Mouse (Mus musculus): ENCODE results near the gene Kdm2b. TPM values are rescaled to one million over a fixed set of nuclear protein-coding genes. Genes with fewer than 3 reads are reported as not detected.

Kdm2b gene
- polyA plus RNA-seq, 1 experiment = 27.5 TPM

- Histone ChIP-seq H3K4me1 (ENCODE audit: control insufficient read depth, insufficient read depth, low read length) (peaks cover 8% of the 10 kb centered on the region; the same call in 1 of the 2 replicates), H3K27me3 (ENCODE audit: control insufficient read depth, insufficient read depth, low read length) (no peaks in the 10 kb centered on the region), H3K27ac (ENCODE audit: insufficient read depth, low read length) (peak overlapping the region; percentile 39; the same call in 1 of the 2 replicates), H3K4me3 (replicated peaks; ENCODE audit: insufficient read depth, low read depth, low read length) (no peak overlapping the region)
- DNase-seq = peak; percentile 69 to 87
- TF ChIP-seq POLR2A (IDR thresholded peaks at IDR 0.05; ENCODE audit: borderline replicate concordance, insufficient read depth, low read length) (no peak), CTCF (IDR thresholded peaks at IDR 0.05; ENCODE audit: borderline replicate concordance, insufficient read depth, low read depth, low read length) (no peak)
- WGBS = 11% methylated on average over 2 of the region's 2 CpGs
These were observed 116.0 kb downstream of the Kdm2b start for GRCm38 (mm10) chr5:122873573-122873972.

DNA sequence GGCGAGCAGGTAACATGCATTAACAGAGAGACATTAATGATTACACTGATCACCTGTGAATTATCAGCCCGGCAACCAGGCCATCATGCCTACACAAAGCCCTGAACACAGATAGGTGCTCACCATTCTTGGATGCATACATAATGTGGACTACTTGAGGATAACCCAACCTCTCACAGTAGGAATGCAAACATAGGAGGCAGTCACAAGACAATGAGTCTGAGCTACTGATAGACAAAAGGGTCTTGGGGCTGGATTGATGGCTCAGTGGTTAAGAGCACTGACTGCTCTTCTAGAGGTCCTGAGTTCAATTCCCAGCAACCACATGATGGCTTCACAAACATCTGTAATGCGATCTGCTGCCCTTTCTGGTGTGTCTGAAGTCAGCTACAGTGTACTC lies 117.0 kb downstream of the Kdm2b start:
- Histone ChIP-seq H3K27ac (ENCODE audit: insufficient read depth, low read length) (0 out of 2 replicates have a peak overlapping the region, but pooled peaks have one; percentile 43), H3K4me3 (replicated peaks; ENCODE audit: insufficient read depth, low read depth, low read length) (no peak overlapping the region), H3K27me3 (ENCODE audit: control insufficient read depth, insufficient read depth, low read length) (no peaks in the 10 kb centered on the region), H3K4me1 (ENCODE audit: control insufficient read depth, insufficient read depth, low read length) (peaks cover 8% of the 10 kb centered on the region; the same call in 1 of the 2 replicates)
- DNase-seq = no peak
- TF ChIP-seq CTCF (IDR thresholded peaks at IDR 0.05; ENCODE audit: borderline replicate concordance, insufficient read depth, low read depth, low read length) = no peak
- 94% methylated on average over 3 of the region's 3 CpGs for WGBS

- no peak for DNase-seq
- Histone ChIP-seq H3K4me1 (ENCODE audit: control insufficient read depth, insufficient read depth, low read length) (no peaks in the 10 kb centered on the region), H3K27me3 (ENCODE audit: control insufficient read depth, insufficient read depth, low read length) (no peaks in the 10 kb centered on the region), H3K4me3 (replicated peaks; ENCODE audit: insufficient read depth, low read depth, low read length) (no peak overlapping the region), H3K27ac (ENCODE audit: insufficient read depth, low read length) (no peak overlapping the region)
- WGBS = 99% methylated on average over 2 of the region's 2 CpGs
- TF ChIP-seq CTCF (IDR thresholded peaks at IDR 0.05; ENCODE audit: borderline replicate concordance, insufficient read depth, low read depth, low read length) (no peak), POLR2A (IDR thresholded peaks at IDR 0.05; ENCODE audit: borderline replicate concordance, insufficient read depth, low read length) (no peak)
These were observed 126.6 kb downstream of the Kdm2b start for GRCm38 (mm10) chr5:122863053-122863452.

GRCm38 (mm10) chr5:122855858-122856257 lies 133.8 kb downstream of the Kdm2b start:
- Histone ChIP-seq H3K4me1 (ENCODE audit: control insufficient read depth, insufficient read depth, low read length) (peaks cover 5% of the 10 kb centered on the region; the same call in 1 of the 2 replicates), H3K27me3 (ENCODE audit: control insufficient read depth, insufficient read depth, low read length) (no peaks in the 10 kb centered on the region), H3K4me3 (replicated peaks; ENCODE audit: insufficient read depth, low read depth, low read length) (no peak overlapping the region), H3K27ac (ENCODE audit: insufficient read depth, low read length) (no peak overlapping the region)
- TF ChIP-seq CTCF (IDR thresholded peaks at IDR 0.05; ENCODE audit: borderline replicate concordance, insufficient read depth, low read depth, low read length) (no peak), POLR2A (IDR thresholded peaks at IDR 0.05; ENCODE audit: borderline replicate concordance, insufficient read depth, low read length) (no peak)
- no peak for DNase-seq
- WGBS = 70% methylated on average over 3 of the region's 3 CpGs

DNA sequence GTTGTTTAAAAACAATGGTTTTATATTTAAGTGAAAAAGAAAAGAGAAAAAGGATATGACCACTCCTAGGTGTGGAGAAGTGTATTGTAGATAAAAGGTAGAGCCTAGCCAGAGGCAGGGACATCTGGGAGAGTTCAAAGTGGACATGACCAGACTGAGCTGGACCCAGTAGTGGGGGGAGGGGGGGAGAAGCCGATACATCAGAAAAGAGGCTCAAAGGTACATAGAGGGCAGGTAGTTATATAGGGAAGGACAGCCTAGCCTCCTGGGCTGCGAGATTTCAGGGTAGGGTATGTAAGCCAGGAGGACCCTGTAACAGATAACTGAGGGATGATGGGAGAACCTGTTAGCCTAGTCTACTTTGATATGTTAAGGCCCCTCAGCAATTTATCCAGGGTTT lies 137.0 kb downstream of the Kdm2b start:
- 88% methylated on average over 2 of the region's 2 CpGs for WGBS

DNA sequence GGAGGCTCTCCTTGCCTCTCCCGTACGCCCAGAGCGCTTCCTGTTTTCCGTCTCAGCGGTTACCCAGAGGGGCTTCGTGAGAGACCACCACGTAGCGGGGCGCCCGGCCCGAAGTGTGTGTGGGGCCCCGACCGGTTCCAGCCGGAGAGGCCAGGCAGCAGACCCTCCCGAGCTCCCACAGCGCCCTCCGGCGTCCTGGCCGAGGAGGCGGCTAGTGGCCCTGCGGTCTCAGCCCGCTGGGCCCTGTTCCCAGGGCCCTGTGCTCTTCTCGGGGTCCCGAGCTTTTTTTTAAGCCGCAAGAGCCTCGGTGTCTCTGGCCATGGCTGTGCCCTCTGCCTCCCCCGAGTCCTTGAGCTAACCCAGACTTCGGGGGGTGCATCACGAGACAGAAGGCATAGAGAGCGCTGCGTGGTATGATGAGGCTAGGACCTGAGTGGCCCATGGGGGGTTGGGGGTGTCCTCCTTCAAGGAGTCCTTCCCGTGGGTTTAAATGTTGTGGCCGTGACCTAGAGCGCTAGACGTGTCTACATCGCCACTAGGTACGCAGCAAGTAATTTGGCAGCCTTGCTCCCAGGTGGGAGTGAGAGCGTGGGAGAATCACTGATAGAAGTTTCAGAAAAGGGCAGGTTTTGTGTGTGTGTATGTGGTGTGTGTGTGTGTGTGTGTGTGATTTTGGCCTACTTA lies 139.2 kb downstream of the Kdm2b start:
- peak in 1 of 2 experiments; percentile 46 for DNase-seq
- Histone ChIP-seq H3K27ac (ENCODE audit: insufficient read depth, low read length) (peak overlapping the region; percentile 75), H3K4me3 (replicated peaks; ENCODE audit: insufficient read depth, low read depth, low read length) (peak overlapping the region; percentile 87), H3K27me3 (ENCODE audit: control insufficient read depth, insufficient read depth, low read length) (no peaks in the 10 kb centered on the region), H3K4me1 (ENCODE audit: control insufficient read depth, insufficient read depth, low read length) (peaks cover 5% of the 10 kb centered on the region; the same call in 1 of the 2 replicates)
- WGBS = under 1% methylated on average over 38 of the region's 38 CpGs
- TF ChIP-seq CTCF (IDR thresholded peaks at IDR 0.05; ENCODE audit: borderline replicate concordance, insufficient read depth, low read depth, low read length) (peak; percentile 18; the same call in 1 of the 2 replicates), POLR2A (IDR thresholded peaks at IDR 0.05; ENCODE audit: borderline replicate concordance, insufficient read depth, low read length) (0 out of 2 replicates have a peak, but pooled peaks have one; percentile 10)

More for the DNA sequence above, 137.0 kb downstream of the Kdm2b start:
- Histone ChIP-seq H3K27ac (ENCODE audit: insufficient read depth, low read length) (no peak overlapping the region), H3K27me3 (ENCODE audit: control insufficient read depth, insufficient read depth, low read length) (no peaks in the 10 kb centered on the region), H3K4me1 (ENCODE audit: control insufficient read depth, insufficient read depth, low read length) (peaks cover 5% of the 10 kb centered on the region; the same call in 1 of the 2 replicates), H3K4me3 (replicated peaks; ENCODE audit: insufficient read depth, low read depth, low read length) (no peak overlapping the region)
- no peak for TF ChIP-seq POLR2A (IDR thresholded peaks at IDR 0.05; ENCODE audit: borderline replicate concordance, insufficient read depth, low read length)
- TF ChIP-seq CTCF (IDR thresholded peaks at IDR 0.05; ENCODE audit: borderline replicate concordance, insufficient read depth, low read depth, low read length) = no peak
- no peak for DNase-seq

DNA sequence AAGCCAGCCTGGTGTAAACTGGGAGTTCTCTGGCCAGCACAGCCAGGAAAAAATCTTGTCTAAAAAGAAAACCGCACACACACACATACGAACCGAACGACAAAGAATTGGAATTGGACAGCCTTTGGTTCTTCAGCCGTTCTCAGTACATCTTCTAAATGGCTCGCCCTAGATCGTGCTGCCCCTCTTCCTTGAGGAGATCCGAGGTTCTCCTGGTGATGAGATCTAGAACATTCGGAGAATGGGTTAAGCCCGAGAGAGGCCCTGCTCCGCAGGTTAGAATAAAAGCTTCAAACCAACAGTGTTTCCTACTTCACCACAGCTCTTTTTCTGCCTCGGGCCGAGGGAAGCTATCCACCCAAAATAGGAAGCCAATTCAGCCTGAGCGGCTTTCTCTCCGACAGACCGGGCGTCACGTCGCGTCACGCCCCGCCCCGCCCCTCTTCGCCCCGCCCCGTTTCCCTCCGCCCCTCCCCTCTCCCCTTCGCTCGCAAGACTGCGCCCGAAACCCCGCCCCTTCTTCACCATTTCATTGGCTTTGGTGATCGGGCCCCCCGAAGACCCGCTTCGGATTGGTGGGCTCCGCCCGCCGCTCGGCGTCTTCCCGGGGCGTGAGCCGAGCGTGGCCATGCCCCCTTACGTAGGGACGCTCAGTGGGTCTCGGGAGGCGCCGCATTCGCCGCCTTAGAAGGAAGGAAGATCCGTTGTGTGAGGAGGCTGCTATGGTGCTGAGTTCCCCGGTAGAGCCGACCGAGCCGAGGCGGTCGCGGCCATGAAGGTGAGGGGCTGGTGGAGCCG lies 139.9 kb downstream of the Kdm2b start, which contains the start of gene Rnf34:
TSS of gene Rnf34 (plus strand) at position 528 of the 798 bp plus-strand sequence.
- peak; percentile 96 to 99 for DNase-seq
- Histone ChIP-seq H3K27me3 (ENCODE audit: control insufficient read depth, insufficient read depth, low read length) (no peaks in the 10 kb centered on the region), H3K4me1 (ENCODE audit: control insufficient read depth, insufficient read depth, low read length) (peaks cover 5% of the 10 kb centered on the region; the same call in 1 of the 2 replicates), H3K4me3 (replicated peaks; ENCODE audit: insufficient read depth, low read depth, low read length) (peak within 1 kb of the TSS; percentile 88), H3K27ac (ENCODE audit: insufficient read depth, low read length) (peak within 1 kb of the TSS; percentile 75)
- peak; percentile 96 for TF ChIP-seq POLR2A (IDR thresholded peaks at IDR 0.05; ENCODE audit: borderline replicate concordance, insufficient read depth, low read length)
- TF ChIP-seq CTCF (IDR thresholded peaks at IDR 0.05; ENCODE audit: borderline replicate concordance, insufficient read depth, low read depth, low read length) = no peak
- WGBS = under 1% methylated on average over 59 of the region's 61 CpGs
